Mouse (Mus musculus): ENCODE measurements around the gene Tcp11l2. TPM values are rescaled to one million over a fixed set of nuclear protein-coding genes. Genes with fewer than 3 reads are reported as not detected.
A peak's percentile ranks its signal among the peaks of the same experiment; 100 is the strongest.

The Tcp11l2 gene
- polyA plus RNA-seq, 1 experiment = 139 TPM

- no peak for TF ChIP-seq POLR2A (IDR thresholded peaks at IDR 0.05; ENCODE audit: control insufficient read depth, extremely low read depth, insufficient read depth, low read length, poor library complexity)
- no peak for TF ChIP-seq CTCF (IDR thresholded peaks at IDR 0.05; ENCODE audit: borderline replicate concordance, control insufficient read depth, extremely low read depth, insufficient read depth, low read length, poor library complexity)
- Histone ChIP-seq H3K36me3 (ENCODE audit: control insufficient read depth, insufficient read depth, low read length) (peaks cover 16% of the 10 kb centered on the region), H3K4me3 (ENCODE audit: control insufficient read depth, insufficient read depth, low read length) (no peak overlapping the region), H3K27me3 (ENCODE audit: control insufficient read depth, insufficient read depth, low read length) (no peaks in the 10 kb centered on the region), H3K27ac (ENCODE audit: control insufficient read depth, insufficient read depth, low read length) (no peak overlapping the region), H3K4me1 (replicated peaks; ENCODE audit: control insufficient read depth, insufficient read depth, low read length) (peaks cover 7% of the 10 kb centered on the region)
- 93% methylated on average over 7 of the region's 7 CpGs for WGBS
- no peak for DNase-seq
Observed at GRCm38 (mm10) chr10:84640861-84641260, 64.4 kb downstream of the Tcp11l2 start.

GRCm38 (mm10) chr10:84641576-84641975, 65.2 kb downstream of the Tcp11l2 start:
- no peak for TF ChIP-seq CTCF (IDR thresholded peaks at IDR 0.05; ENCODE audit: borderline replicate concordance, control insufficient read depth, extremely low read depth, insufficient read depth, low read length, poor library complexity)
- TF ChIP-seq POLR2A (IDR thresholded peaks at IDR 0.05; ENCODE audit: control insufficient read depth, extremely low read depth, insufficient read depth, low read length, poor library complexity) = no peak
- 72% methylated on average over 2 of the region's 2 CpGs for WGBS
- Histone ChIP-seq H3K27ac (ENCODE audit: control insufficient read depth, insufficient read depth, low read length) (no peak overlapping the region), H3K4me1 (replicated peaks; ENCODE audit: control insufficient read depth, insufficient read depth, low read length) (peaks cover 11% of the 10 kb centered on the region), H3K4me3 (ENCODE audit: control insufficient read depth, insufficient read depth, low read length) (no peak overlapping the region), H3K36me3 (ENCODE audit: control insufficient read depth, insufficient read depth, low read length) (peaks cover 12% of the 10 kb centered on the region), H3K27me3 (ENCODE audit: control insufficient read depth, insufficient read depth, low read length) (no peaks in the 10 kb centered on the region)
- no peak for DNase-seq

- 86% methylated on average over 8 of the region's 8 CpGs for WGBS
- no peaks in the 10 kb centered on the region for H3K27me3 ChIP-seq (ENCODE audit: control insufficient read depth, insufficient read depth, low read length)
- peak overlapping the region; percentile 44 for H3K27ac ChIP-seq (ENCODE audit: control insufficient read depth, insufficient read depth, low read length)
- TF ChIP-seq POLR2A (IDR thresholded peaks at IDR 0.05; ENCODE audit: control insufficient read depth, extremely low read depth, insufficient read depth, low read length, poor library complexity) = no peak
- TF ChIP-seq CTCF (IDR thresholded peaks at IDR 0.05; ENCODE audit: borderline replicate concordance, control insufficient read depth, extremely low read depth, insufficient read depth, low read length, poor library complexity) = no peak
- DNase-seq = no peak
- peaks cover under 1% of the 10 kb centered on the region; the same call in 1 of the 2 replicates for H3K36me3 ChIP-seq (ENCODE audit: control insufficient read depth, insufficient read depth, low read length)
- H3K4me1 ChIP-seq (replicated peaks; ENCODE audit: control insufficient read depth, insufficient read depth, low read length) = peaks cover 24% of the 10 kb centered on the region
- no peak overlapping the region for H3K4me3 ChIP-seq (ENCODE audit: control insufficient read depth, insufficient read depth, low read length)
Observed at GRCm38 (mm10) chr10:84645940-84646339, 69.5 kb downstream of the Tcp11l2 start.

- no peak for TF ChIP-seq CTCF (IDR thresholded peaks at IDR 0.05; ENCODE audit: borderline replicate concordance, control insufficient read depth, extremely low read depth, insufficient read depth, low read length, poor library complexity)
- no peak for TF ChIP-seq POLR2A (IDR thresholded peaks at IDR 0.05; ENCODE audit: control insufficient read depth, extremely low read depth, insufficient read depth, low read length, poor library complexity)
- WGBS = 3% methylated on average over 12 of the region's 12 CpGs
- H3K4me1 ChIP-seq (replicated peaks; ENCODE audit: control insufficient read depth, insufficient read depth, low read length) = peaks cover 24% of the 10 kb centered on the region
- no peaks in the 10 kb centered on the region for H3K36me3 ChIP-seq (ENCODE audit: control insufficient read depth, insufficient read depth, low read length)
- peak overlapping the region; percentile 69 for H3K27ac ChIP-seq (ENCODE audit: control insufficient read depth, insufficient read depth, low read length)
- H3K27me3 ChIP-seq (ENCODE audit: control insufficient read depth, insufficient read depth, low read length) = no peaks in the 10 kb centered on the region
- peak overlapping the region; percentile 8 for H3K4me3 ChIP-seq (ENCODE audit: control insufficient read depth, insufficient read depth, low read length)
- DNase-seq = peak; percentile 48
Observed at GRCm38 (mm10) chr10:84646506-84647102, 70.2 kb downstream of the Tcp11l2 start.

GRCm38 (mm10) chr10:84647264-84647663, 70.8 kb downstream of the Tcp11l2 start:
- 41% methylated on average over 5 of the region's 5 CpGs for WGBS
- H3K4me3 ChIP-seq (ENCODE audit: control insufficient read depth, insufficient read depth, low read length) = no peak overlapping the region
- DNase-seq = no peak
- H3K27ac ChIP-seq (ENCODE audit: control insufficient read depth, insufficient read depth, low read length) = peak overlapping the region; percentile 69
- H3K27me3 ChIP-seq (ENCODE audit: control insufficient read depth, insufficient read depth, low read length) = no peaks in the 10 kb centered on the region
- no peaks in the 10 kb centered on the region; the same call in 1 of the 2 replicates for H3K36me3 ChIP-seq (ENCODE audit: control insufficient read depth, insufficient read depth, low read length)
- TF ChIP-seq POLR2A (IDR thresholded peaks at IDR 0.05; ENCODE audit: control insufficient read depth, extremely low read depth, insufficient read depth, low read length, poor library complexity) = no peak
- H3K4me1 ChIP-seq (replicated peaks; ENCODE audit: control insufficient read depth, insufficient read depth, low read length) = peaks cover 24% of the 10 kb centered on the region

- Histone ChIP-seq H3K4me3 (ENCODE audit: control insufficient read depth, insufficient read depth, low read length) (no peak overlapping the region), H3K27ac (ENCODE audit: control insufficient read depth, insufficient read depth, low read length) (no peak overlapping the region), H3K36me3 (ENCODE audit: control insufficient read depth, insufficient read depth, low read length) (peaks cover 7% of the 10 kb centered on the region; the same call in 1 of the 2 replicates), H3K27me3 (ENCODE audit: control insufficient read depth, insufficient read depth, low read length) (no peaks in the 10 kb centered on the region), H3K4me1 (replicated peaks; ENCODE audit: control insufficient read depth, insufficient read depth, low read length) (peaks cover 24% of the 10 kb centered on the region)
- no peak for TF ChIP-seq POLR2A (IDR thresholded peaks at IDR 0.05; ENCODE audit: control insufficient read depth, extremely low read depth, insufficient read depth, low read length, poor library complexity)
- TF ChIP-seq CTCF (IDR thresholded peaks at IDR 0.05; ENCODE audit: borderline replicate concordance, control insufficient read depth, extremely low read depth, insufficient read depth, low read length, poor library complexity) = no peak
- no peak for DNase-seq
- 61% methylated on average over 4 of the region's 4 CpGs for WGBS
Observed at GRCm38 (mm10) chr10:84648911-84649310, 72.5 kb downstream of the Tcp11l2 start.

GRCm38 (mm10) chr10:84654029-84654428, 77.6 kb downstream of the Tcp11l2 start:
- Histone ChIP-seq H3K4me3 (ENCODE audit: control insufficient read depth, insufficient read depth, low read length) (no peak overlapping the region), H3K27ac (ENCODE audit: control insufficient read depth, insufficient read depth, low read length) (no peak overlapping the region), H3K4me1 (replicated peaks; ENCODE audit: control insufficient read depth, insufficient read depth, low read length) (peaks cover 16% of the 10 kb centered on the region), H3K27me3 (ENCODE audit: control insufficient read depth, insufficient read depth, low read length) (no peaks in the 10 kb centered on the region), H3K36me3 (ENCODE audit: control insufficient read depth, insufficient read depth, low read length) (peaks cover 7% of the 10 kb centered on the region; the same call in 1 of the 2 replicates)
- TF ChIP-seq CTCF (IDR thresholded peaks at IDR 0.05; ENCODE audit: borderline replicate concordance, control insufficient read depth, extremely low read depth, insufficient read depth, low read length, poor library complexity) = no peak
- no peak for TF ChIP-seq POLR2A (IDR thresholded peaks at IDR 0.05; ENCODE audit: control insufficient read depth, extremely low read depth, insufficient read depth, low read length, poor library complexity)
- 94% methylated on average over 4 of the region's 4 CpGs for WGBS
- DNase-seq = no peak
